Mouse (Mus musculus): Measurements from ENCODE around the gene Fam169a. TPM values are rescaled to one million over a fixed set of nuclear protein-coding genes. Genes with fewer than 3 reads are reported as not detected.
"Not testable (repeated sequence)": the region's sequence is repeated elsewhere in the genome, so short reads cannot be mapped to it uniquely, and the experiment has no call there.

The Fam169a gene
- polyA plus RNA-seq, 1 experiment = not detected

DNA sequence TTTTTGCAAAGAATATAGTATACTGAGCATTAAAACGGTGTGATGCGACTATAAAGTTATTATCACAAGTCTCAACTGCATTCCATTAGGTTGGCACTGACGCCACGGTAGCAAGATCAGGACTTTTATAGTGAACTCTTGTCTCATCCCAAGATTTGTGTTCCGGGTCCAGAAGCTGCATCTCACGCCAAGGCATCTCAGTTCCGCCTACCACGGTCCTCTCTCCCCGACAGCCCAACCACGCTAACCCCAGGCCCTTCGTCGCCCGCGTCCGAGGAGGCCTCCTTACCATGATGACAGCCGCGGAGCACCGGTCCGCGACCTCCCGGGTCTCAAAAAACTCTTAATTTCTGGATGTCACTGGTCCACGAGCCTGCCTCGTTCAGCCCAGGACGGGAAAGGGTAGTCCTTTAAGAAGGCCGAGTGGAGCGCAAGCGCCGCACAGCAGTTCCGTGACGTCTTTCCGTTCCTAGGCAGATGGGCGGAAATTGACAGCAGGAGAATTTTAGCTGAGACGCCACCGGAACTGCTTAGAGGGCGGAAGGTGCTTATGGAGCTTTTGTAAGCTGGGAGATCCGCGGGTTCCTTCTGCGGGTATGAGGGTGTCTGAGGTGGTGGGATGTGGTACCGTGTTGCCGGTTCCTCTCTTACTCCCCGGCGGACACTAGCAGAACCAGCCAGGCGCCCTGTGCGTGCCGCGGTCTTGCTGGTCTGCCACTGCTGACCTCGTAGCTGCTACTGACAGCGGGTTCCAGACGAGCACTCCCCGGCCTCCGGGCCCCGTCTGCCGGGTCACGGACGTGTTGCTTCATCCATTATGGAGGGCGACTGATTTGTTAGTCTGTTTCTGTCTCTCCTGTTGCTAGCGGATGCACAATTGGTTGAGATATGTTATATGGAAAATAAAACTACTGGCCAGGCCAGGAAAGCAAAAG lies 70.6 kb downstream of the Fam169a start, which contains the start of the genes Gfm2 and Nsa2:
TSS of gene Gfm2 (plus strand) at position 472 of the 935 bp plus-strand sequence.
TSS of gene Nsa2 (minus strand) at position 472 of the 935 bp plus-strand sequence.
- Histone ChIP-seq H3K27ac (ENCODE audit: insufficient read depth, low read depth, low read length) (peak within 1 kb of the TSS; percentile 80), H3K4me1 (ENCODE audit: control insufficient read depth, insufficient read depth, low read length) (peaks cover 3% of the 10 kb centered on the region; the same call in 1 of the 2 replicates), H3K4me3 (ENCODE audit: insufficient read depth, low read depth, low read length) (peak within 1 kb of the TSS; percentile 90)
- TF ChIP-seq POLR2A (IDR thresholded peaks at IDR 0.05; ENCODE audit: insufficient read depth, low read depth, low read length) = peak; percentile 74
- TF ChIP-seq CTCF (IDR thresholded peaks at IDR 0.05; ENCODE audit: insufficient read depth, low read depth, low read length) = no peak
- under 1% methylated on average over 57 of the region's 57 CpGs for WGBS

DNA sequence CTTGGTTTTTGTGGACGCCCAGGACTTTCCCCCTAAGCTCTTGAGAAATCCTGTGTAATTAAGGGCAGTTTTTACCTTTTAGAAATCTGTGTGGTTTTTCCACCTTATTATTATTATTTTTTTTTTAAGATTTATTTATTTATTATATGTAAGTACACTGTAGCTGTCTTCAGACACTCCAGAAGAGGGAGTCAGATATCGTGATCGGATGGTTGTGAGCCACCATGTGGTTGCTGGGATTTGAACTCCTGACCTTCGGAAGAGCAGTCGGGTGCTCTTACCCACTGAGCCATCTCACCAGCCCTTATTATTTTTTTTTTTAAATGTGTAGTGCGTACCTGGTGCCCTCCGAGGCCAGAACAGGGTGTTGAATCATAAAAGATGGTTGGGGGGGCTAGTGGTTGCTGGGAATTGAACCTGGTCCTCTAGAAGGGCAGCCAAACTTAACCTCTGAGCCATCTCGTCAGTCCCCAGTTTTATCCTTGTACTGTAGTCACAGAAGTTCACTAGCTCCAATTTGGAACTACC lies 71.4 kb downstream of the Fam169a start:
- Histone ChIP-seq H3K4me3 (ENCODE audit: insufficient read depth, low read depth, low read length) (peak overlapping the region; percentile 90), H3K27ac (ENCODE audit: insufficient read depth, low read depth, low read length) (peak overlapping the region; percentile 80; the same call in 1 of the 2 replicates)
- WGBS = 31% methylated on average over 8 of the region's 8 CpGs
- H3K4me1 ChIP-seq (ENCODE audit: control insufficient read depth, insufficient read depth, low read length) = not testable (repeated sequence)

DNA sequence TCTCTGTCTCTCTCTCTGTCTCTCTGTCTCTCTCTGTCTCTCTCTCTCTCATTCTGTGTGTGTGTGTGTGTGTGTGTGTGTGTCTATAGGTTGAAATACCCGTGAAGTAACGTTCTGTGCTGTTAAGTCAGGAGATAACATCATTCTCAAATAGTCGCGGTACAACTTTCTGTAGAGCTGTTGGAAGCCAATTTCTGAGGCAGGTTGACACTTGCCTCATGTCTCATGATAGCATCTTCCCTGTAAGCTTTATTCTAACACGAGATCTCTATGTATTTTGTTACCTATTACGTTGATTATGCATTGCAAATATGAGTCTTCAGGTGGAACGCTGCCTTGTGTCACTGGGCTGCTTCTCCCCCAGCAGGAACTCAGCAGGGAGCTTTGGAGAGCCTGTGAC lies 75.2 kb downstream of the Fam169a start:
- TF ChIP-seq CTCF (IDR thresholded peaks at IDR 0.05; ENCODE audit: insufficient read depth, low read depth, low read length) = no peak
- no peak for TF ChIP-seq POLR2A (IDR thresholded peaks at IDR 0.05; ENCODE audit: insufficient read depth, low read depth, low read length)
- 94% methylated on average over 7 of the region's 7 CpGs for WGBS
- H3K4me1 ChIP-seq (ENCODE audit: control insufficient read depth, insufficient read depth, low read length) = peaks cover 3% of the 10 kb centered on the region; the same call in 1 of the 2 replicates
- no peak overlapping the region for H3K4me3 ChIP-seq (ENCODE audit: insufficient read depth, low read depth, low read length)
- H3K27ac ChIP-seq (ENCODE audit: insufficient read depth, low read depth, low read length) = no peak overlapping the region

DNA sequence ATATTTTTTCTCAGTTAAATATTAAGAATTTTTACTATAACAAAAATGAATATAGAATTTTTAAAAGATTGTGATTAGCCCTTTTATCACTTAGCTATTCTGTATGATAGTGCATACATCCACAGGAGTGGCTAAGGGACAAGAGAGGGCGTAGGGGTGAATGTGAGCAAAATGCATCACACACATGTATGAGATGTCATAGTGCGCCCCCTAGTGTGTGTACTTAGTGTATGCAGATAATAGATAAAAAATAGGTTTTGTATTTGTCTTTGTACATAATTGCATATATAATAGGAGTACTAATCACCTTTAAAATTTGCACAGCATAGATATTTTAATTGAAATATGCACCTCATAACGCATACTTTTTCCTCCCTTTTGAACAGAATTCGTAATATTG lies 78.7 kb downstream of the Fam169a start:
- Histone ChIP-seq H3K4me3 (ENCODE audit: insufficient read depth, low read depth, low read length) (no peak overlapping the region), H3K4me1 (ENCODE audit: control insufficient read depth, insufficient read depth, low read length) (no peaks in the 10 kb centered on the region), H3K27ac (ENCODE audit: insufficient read depth, low read depth, low read length) (no peak overlapping the region)
- no peak for TF ChIP-seq CTCF (IDR thresholded peaks at IDR 0.05; ENCODE audit: insufficient read depth, low read depth, low read length)
- TF ChIP-seq POLR2A (IDR thresholded peaks at IDR 0.05; ENCODE audit: insufficient read depth, low read depth, low read length) = no peak
- WGBS = 57% methylated on average over 4 of the region's 4 CpGs

DNA sequence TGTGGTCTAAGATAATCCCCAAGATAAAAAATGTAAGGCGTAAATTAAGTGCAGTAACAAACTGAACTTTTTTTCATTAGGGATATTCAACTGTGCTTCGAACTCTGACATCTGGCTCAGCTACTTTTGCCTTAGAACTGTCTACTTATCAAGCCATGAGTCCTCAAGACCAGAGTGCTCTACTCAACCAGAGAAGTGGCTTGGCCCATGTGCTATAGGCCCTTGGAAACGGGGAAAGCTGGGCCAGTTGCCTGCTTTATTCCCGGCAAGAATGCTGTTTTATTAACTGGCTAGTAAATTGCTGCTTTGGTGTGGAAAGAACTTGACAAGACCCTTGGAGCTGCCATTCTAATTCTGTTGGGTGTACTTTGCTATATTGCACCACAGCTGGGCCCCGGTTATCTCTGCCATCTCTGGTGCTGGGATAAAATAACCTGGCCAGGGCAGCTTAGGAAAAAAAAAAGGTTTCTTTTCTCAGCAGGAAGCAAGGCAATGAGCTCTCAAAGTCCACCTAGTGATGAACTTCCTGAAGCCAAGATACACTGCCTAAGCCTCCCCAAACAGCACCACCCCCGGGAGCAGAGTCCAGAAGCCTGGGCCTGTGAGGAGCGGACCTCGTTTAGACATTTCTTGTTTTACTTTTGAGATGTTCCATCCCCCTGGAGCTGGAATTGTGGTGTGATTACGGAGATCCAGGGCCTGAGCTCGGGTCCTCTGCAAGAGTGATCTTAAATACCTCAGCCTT lies 108.6 kb downstream of the Fam169a start:
- H3K4me1 ChIP-seq (ENCODE audit: control insufficient read depth, insufficient read depth, low read length) = no peaks in the 10 kb centered on the region
- no peak overlapping the region for H3K4me3 ChIP-seq (ENCODE audit: insufficient read depth, low read depth, low read length)
- no peak overlapping the region for H3K27ac ChIP-seq (ENCODE audit: insufficient read depth, low read depth, low read length)
- 66% methylated on average over 10 of the region's 10 CpGs for WGBS
- TF ChIP-seq POLR2A (IDR thresholded peaks at IDR 0.05; ENCODE audit: insufficient read depth, low read depth, low read length) (no peak), CTCF (IDR thresholded peaks at IDR 0.05; ENCODE audit: insufficient read depth, low read depth, low read length) (no peak)

DNA sequence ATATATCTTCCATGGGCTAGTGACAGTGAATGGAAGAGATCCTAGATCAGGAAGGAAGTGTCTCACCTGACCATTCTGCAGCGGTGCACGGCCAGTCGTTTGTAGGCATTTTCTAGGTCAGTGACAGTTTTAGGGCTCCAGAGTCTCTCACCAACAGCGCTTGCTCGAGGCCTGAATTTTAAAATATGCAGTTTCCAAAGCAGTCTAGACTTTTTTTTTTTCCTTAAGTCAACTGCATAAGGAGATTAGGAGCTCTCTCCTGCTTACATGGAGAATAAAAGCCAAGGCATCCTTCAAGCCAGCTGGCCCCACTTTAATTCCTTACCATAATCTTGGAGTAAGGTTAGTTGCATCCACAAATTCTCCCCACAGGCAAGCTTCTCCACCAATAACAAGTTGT lies 109.6 kb downstream of the Fam169a start:
- WGBS = 66% methylated on average over 5 of the region's 5 CpGs
- TF ChIP-seq POLR2A (IDR thresholded peaks at IDR 0.05; ENCODE audit: insufficient read depth, low read depth, low read length) (no peak), CTCF (IDR thresholded peaks at IDR 0.05; ENCODE audit: insufficient read depth, low read depth, low read length) (no peak)
- H3K27ac ChIP-seq (ENCODE audit: insufficient read depth, low read depth, low read length) = no peak overlapping the region

DNA sequence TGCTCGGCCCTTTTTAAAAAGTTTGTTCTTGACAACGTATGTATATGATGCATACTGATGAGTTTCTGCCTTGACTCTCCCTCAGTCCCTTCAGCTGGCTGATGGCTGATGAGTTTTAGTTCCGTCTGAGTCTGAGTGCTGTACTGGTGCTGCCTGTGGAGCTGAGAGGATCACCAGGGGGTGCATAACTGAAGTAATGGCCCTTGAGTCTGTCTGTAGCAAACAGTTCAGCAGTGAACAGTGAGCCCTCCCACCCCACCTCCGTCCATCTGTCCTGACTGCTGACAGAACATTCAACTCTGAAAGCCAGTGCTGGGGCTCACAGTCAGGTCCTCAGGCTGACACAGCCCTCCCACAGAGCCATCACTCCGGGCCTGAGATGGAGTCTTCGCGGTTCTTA lies 111.9 kb downstream of the Fam169a start:
- Histone ChIP-seq H3K27ac (ENCODE audit: insufficient read depth, low read depth, low read length) (no peak overlapping the region), H3K4me3 (ENCODE audit: insufficient read depth, low read depth, low read length) (no peak overlapping the region), H3K4me1 (ENCODE audit: control insufficient read depth, insufficient read depth, low read length) (no peaks in the 10 kb centered on the region)
- no peak for TF ChIP-seq POLR2A (IDR thresholded peaks at IDR 0.05; ENCODE audit: insufficient read depth, low read depth, low read length)
- TF ChIP-seq CTCF (IDR thresholded peaks at IDR 0.05; ENCODE audit: insufficient read depth, low read depth, low read length) = no peak
- 83% methylated on average over 7 of the region's 7 CpGs for WGBS

More for the DNA sequence above, 109.6 kb downstream of the Fam169a start:
- Histone ChIP-seq H3K4me1 (ENCODE audit: control insufficient read depth, insufficient read depth, low read length) (no peaks in the 10 kb centered on the region), H3K4me3 (ENCODE audit: insufficient read depth, low read depth, low read length) (no peak overlapping the region)

DNA sequence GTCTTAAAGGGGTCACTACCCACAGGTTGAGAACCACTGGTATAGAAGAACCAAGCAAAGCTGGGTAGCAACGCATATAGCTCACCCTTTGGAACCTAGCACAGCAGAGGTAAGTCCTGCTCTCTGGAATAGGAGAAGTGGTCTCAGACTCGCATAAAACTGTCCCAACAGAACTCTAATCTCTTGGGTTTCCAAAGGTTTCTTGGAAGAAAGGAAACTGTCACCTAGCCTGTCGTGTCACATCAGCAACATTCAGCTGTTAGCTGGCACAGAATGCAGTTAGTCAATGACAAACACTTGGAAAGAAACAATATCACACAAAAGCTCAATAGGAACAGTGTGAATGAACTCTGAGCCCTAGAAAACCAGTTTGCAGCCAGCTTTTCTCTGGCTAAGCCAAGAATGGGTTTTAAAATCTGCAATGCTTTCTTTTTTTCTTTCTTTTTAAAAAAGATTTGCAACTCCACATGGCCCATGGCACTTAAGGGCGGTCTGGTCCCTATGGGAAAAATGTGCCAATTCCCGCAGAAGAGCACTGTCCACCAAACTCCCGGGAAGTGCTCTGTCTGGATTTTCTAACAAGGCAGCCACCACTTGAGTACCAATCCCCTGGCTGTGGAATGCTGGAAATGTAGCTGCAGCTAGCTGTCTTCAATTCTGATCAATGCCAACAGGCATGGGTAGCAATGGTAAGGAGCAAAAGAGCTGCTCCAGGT lies 113.2 kb downstream of the Fam169a start:
- Histone ChIP-seq H3K4me3 (ENCODE audit: insufficient read depth, low read depth, low read length) (no peak overlapping the region), H3K4me1 (ENCODE audit: control insufficient read depth, insufficient read depth, low read length) (no peaks in the 10 kb centered on the region), H3K27ac (ENCODE audit: insufficient read depth, low read depth, low read length) (no peak overlapping the region)
- no peak for TF ChIP-seq CTCF (IDR thresholded peaks at IDR 0.05; ENCODE audit: insufficient read depth, low read depth, low read length)
- no peak for TF ChIP-seq POLR2A (IDR thresholded peaks at IDR 0.05; ENCODE audit: insufficient read depth, low read depth, low read length)
- 59% methylated on average over 6 of the region's 6 CpGs for whole genome bisulfite sequencing

Other genes starting within 250 kb of the Fam169a start
- not detected in 2 replicates for gene Gcnt4, start 142.6 kb upstream of the Fam169a start, polyA plus RNA-seq (2012; ENCODE audit: insufficient read depth, insufficient read length, low replicate concordance, missing spikeins)
- not detected in 2 replicates for gene 1700029F12Rik, start 32.9 kb upstream of the Fam169a start, polyA plus RNA-seq (2012; ENCODE audit: insufficient read depth, insufficient read length, low replicate concordance, missing spikeins)
- gene Gm6169, start 32.0 kb downstream of the Fam169a start, polyA plus RNA-seq (2012; ENCODE audit: insufficient read depth, insufficient read length, low replicate concordance, missing spikeins) = not detected in 2 replicates
- gene Gfm2, start 70.7 kb downstream of the Fam169a start, polyA plus RNA-seq (2012; ENCODE audit: insufficient read depth, insufficient read length, low replicate concordance, missing spikeins) = not detected in 2 replicates
- gene Nsa2, start 70.7 kb downstream of the Fam169a start, polyA plus RNA-seq (2012; ENCODE audit: insufficient read depth, insufficient read length, low replicate concordance, missing spikeins) = 476 TPM in 1 of 2 replicates, not detected in the other
- gene Hexb, start 131.1 kb downstream of the Fam169a start, polyA plus RNA-seq (2012; ENCODE audit: insufficient read depth, insufficient read length, low replicate concordance, missing spikeins) = not detected in 2 replicates
- not detected in 2 replicates for gene Enc1, start 173.8 kb downstream of the Fam169a start, polyA plus RNA-seq (2012; ENCODE audit: insufficient read depth, insufficient read length, low replicate concordance, missing spikeins)